Mouse (Mus musculus) kidney, postnatal 36 days (tissue): ENCODE data around the gene Mgat4a.
"Not testable (repeated sequence)": the region's sequence is repeated elsewhere in the genome, so short reads cannot be mapped to it uniquely, and the experiment has no call there.

Source experiments
- DNase-seq, 2 experiments: peaks; one replicate each; pipeline ENCODE4 v3.0.0; 2021 to 2022; ENCODE audit warnings: mixed read lengths in 2 of 2

The Mgat4a gene

GRCm38 (mm10) chr1:37531654-37532532 lies 8.9 kb downstream of the Mgat4a start:
- DNase-seq: no peak

- DNase-seq: no peak
These were observed 10.8 kb downstream of the Mgat4a start for GRCm38 (mm10) chr1:37530061-37530460.

GRCm38 (mm10) chr1:37526257-37526656 lies 14.6 kb downstream of the Mgat4a start:
- no peak for DNase-seq

- DNase-seq: no peak
These were observed 16.1 kb downstream of the Mgat4a start for GRCm38 (mm10) chr1:37524669-37525068.

GRCm38 (mm10) chr1:37524122-37524521 lies 16.7 kb downstream of the Mgat4a start:
- not testable (repeated sequence) for DNase-seq

- peak; percentile 42 to 77 for DNase-seq
These were observed 17.3 kb downstream of the Mgat4a start for GRCm38 (mm10) chr1:37523548-37523947.

GRCm38 (mm10) chr1:37522101-37522500 lies 18.7 kb downstream of the Mgat4a start:
- DNase-seq: peak in 1 of 2 experiments; percentile 61

GRCm38 (mm10) chr1:37518791-37519190 lies 22.0 kb downstream of the Mgat4a start:
- DNase-seq: no peak

GRCm38 (mm10) chr1:37518124-37518720 lies 22.6 kb downstream of the Mgat4a start:
- DNase-seq: peak; percentile 53 to 74

GRCm38 (mm10) chr1:37512961-37513431 lies 27.8 kb downstream of the Mgat4a start:
- peak in 1 of 2 experiments; percentile 33 for DNase-seq

GRCm38 (mm10) chr1:37512109-37512640 lies 28.6 kb downstream of the Mgat4a start:
- peak; percentile 86 to 94 for DNase-seq

- DNase-seq: peak; percentile 27 to 42
These were observed 30.6 kb downstream of the Mgat4a start for GRCm38 (mm10) chr1:37510193-37510592.

GRCm38 (mm10) chr1:37509437-37509836 lies 31.4 kb downstream of the Mgat4a start:
- peak; percentile 27 to 31 for DNase-seq

- peak in 1 of 2 experiments; percentile 32 for DNase-seq
These were observed 35.5 kb downstream of the Mgat4a start for GRCm38 (mm10) chr1:37505348-37505730.

GRCm38 (mm10) chr1:37504716-37505347 lies 36.0 kb downstream of the Mgat4a start:
- peak; percentile 25 to 56 for DNase-seq

- no peak for DNase-seq
These were observed 37.2 kb downstream of the Mgat4a start for GRCm38 (mm10) chr1:37503656-37504055.

GRCm38 (mm10) chr1:37502354-37502753 lies 38.5 kb downstream of the Mgat4a start:
- DNase-seq: no peak

- DNase-seq: peak; percentile 19 to 22
These were observed 40.1 kb downstream of the Mgat4a start for GRCm38 (mm10) chr1:37500723-37501122.

- not testable (repeated sequence) for DNase-seq
These were observed 41.4 kb downstream of the Mgat4a start for GRCm38 (mm10) chr1:37499395-37499794.

- DNase-seq: no peak
These were observed 41.9 kb downstream of the Mgat4a start for GRCm38 (mm10) chr1:37498911-37499310.

GRCm38 (mm10) chr1:37496591-37497280 lies 44.1 kb downstream of the Mgat4a start:
- no peak for DNase-seq

GRCm38 (mm10) chr1:37495698-37496321 lies 45.0 kb downstream of the Mgat4a start:
- DNase-seq: no peak
